Mouse (Mus musculus): Measurements from ENCODE around the gene Prkar1a. TPM values are rescaled to one million over a fixed set of nuclear protein-coding genes. Genes with fewer than 3 reads are reported as not detected.

Gene Prkar1a
- 69.4 and 141 TPM in 2 replicates for polyA plus RNA-seq (2012; ENCODE audit: insufficient read depth, low replicate concordance)

DNA sequence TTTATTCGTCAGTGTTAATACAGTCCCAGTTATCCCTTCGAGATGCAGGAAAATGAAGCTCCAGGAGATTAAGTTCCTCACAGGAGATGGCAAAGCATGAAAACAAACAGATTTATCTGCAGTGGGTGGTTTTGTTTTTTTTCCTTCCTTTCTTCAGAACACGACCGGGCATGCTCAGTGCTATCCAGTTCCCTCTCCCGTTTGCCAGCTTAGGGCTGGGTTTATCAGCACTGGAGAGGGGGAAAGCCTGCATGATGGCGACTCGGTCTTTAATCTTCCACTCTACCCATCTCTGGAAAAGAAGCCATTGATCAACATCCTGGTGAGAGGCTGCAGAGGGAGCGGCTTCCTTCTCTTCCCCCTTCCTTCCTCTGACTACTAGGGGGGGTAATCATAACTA is at the start of gene Prkar1a:
Prkar1a (plus strand) TSS at position 200 of the 400 bp plus-strand sequence.
- H3K4me1 ChIP-seq = peaks cover 43% of the 10 kb centered on the region
- H3K27me3 ChIP-seq (replicated peaks) = peaks cover 3% of the 10 kb centered on the region
- H3K9me3 ChIP-seq = no peaks in the 10 kb centered on the region
- TF ChIP-seq GATA1 (IDR thresholded peaks at IDR 0.05; ENCODE audit: borderline replicate concordance, low read length) (no peak), FLI1 (IDR thresholded peaks at IDR 0.05; ENCODE audit: low read length) (no peak)
- peak within 1 kb of the TSS; percentile 98 for H3K4me3 ChIP-seq (replicated peaks)
- H3K36me3 ChIP-seq (replicated peaks; ENCODE audit: low read length) = peaks cover 20% of the 10 kb centered on the region

DNA sequence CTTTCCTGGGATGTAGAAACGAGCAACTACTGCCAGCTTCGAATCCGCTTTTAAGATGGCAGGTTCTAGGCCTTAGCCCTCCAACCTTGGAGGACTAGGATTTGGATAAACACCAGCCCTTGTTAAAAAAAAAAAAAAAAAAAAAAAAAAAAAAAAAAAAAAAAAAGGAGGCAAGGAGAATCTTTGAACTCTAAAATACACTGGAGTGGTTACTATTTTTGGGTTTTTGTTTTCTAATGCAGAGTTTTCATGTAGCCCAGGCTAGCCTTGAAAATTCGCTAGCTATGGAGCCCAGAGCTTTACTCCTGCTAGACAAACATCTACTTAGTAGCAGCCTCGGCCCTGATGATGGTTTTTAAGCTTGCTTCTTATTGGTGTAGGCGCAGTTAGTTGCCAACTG is 41.6 kb upstream of the Prkar1a start:
- no peak overlapping the region for H3K4me3 ChIP-seq (replicated peaks)
- TF ChIP-seq FLI1 (IDR thresholded peaks at IDR 0.05; ENCODE audit: low read length) = no peak
- no peak for TF ChIP-seq GATA1 (IDR thresholded peaks at IDR 0.05; ENCODE audit: borderline replicate concordance, low read length)

DNA sequence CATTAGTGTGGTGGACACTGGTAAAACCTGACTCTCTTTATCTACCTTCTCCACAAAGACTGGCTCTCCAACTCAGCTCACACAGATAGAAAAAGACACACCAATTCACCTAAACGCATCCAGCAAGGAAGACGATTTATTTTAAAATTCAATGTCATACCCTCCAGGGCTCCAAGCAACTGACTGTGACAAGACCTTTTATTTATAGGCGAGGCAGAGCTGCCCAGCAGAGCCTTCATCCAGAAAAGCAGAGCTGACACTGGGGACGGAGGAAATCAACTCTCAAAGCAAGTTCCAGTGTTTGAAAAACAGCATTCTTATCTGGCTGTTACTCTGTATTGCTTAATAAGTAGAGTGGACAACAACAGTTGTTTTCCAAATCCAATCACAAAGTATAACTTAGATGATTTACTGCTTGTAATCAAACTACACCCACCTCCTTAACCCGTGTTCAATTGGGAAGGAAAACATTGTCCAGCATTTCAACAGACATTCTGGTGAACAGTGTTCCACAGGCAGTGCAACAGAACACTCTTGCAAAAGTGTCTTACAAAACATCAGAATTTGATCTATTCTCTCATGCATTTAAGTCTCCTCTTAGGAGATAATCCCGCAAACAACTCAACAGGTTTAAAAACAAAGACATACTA is 40.1 kb upstream of the Prkar1a start:
- peak overlapping the region; percentile 100 for H3K4me3 ChIP-seq (replicated peaks)
- H3K9me3 ChIP-seq = no peaks in the 10 kb centered on the region
- peaks cover 33% of the 10 kb centered on the region for H3K36me3 ChIP-seq (replicated peaks; ENCODE audit: low read length)
- H3K27me3 ChIP-seq (replicated peaks) = no peaks in the 10 kb centered on the region
- peaks cover 47% of the 10 kb centered on the region for H3K4me1 ChIP-seq
- TF ChIP-seq FLI1 (IDR thresholded peaks at IDR 0.05; ENCODE audit: low read length) (no peak), GATA1 (IDR thresholded peaks at IDR 0.05; ENCODE audit: borderline replicate concordance, low read length) (no peak)

More for the DNA sequence above, 41.6 kb upstream of the Prkar1a start:
- H3K36me3 ChIP-seq (replicated peaks; ENCODE audit: low read length) = peaks cover 48% of the 10 kb centered on the region
- H3K9me3 ChIP-seq = no peaks in the 10 kb centered on the region
- H3K4me1 ChIP-seq = peaks cover 32% of the 10 kb centered on the region
- H3K27me3 ChIP-seq (replicated peaks) = no peaks in the 10 kb centered on the region

DNA sequence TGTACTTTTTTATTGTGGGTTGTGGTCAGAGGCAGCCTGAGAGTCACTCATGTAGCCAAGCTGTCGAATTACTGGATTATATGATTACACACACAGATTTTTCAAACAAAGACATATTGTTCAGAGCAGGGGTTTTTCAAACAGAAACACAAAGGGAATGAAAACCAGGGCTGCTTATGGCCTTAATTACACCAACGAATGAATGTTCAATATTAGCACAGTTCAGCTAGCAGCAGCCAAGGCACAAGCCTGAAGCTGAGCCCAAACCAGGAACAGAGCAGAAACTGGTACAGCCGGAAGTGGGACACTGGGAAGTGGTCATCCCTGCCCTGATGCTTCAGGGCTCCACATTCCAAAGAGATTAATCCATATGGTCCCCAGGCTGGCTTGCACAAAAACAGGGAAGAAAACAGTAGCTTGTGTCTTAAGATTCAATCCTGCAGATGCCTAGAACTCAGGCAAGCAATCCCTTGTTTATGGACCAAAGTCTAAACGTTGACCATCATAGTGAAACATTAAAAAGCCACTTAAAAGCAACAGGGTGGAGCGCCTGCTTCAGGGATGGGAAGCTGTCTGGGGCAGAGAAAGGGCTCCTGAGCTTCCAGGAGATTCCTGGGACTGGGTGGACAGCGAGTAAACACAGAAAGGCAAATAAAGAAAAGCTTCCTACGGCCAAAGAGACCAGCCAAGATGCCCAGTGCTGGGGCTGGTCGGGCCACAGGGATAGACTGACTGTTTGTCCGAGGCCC is 39.0 kb upstream of the Prkar1a start:
- Histone ChIP-seq H3K9me3 (no peaks in the 10 kb centered on the region), H3K4me3 (replicated peaks) (peak overlapping the region; percentile 100), H3K4me1 (peaks cover 56% of the 10 kb centered on the region), H3K36me3 (replicated peaks; ENCODE audit: low read length) (peaks cover 24% of the 10 kb centered on the region), H3K27me3 (replicated peaks) (no peaks in the 10 kb centered on the region)
- TF ChIP-seq FLI1 (IDR thresholded peaks at IDR 0.05; ENCODE audit: low read length) (no peak), GATA1 (IDR thresholded peaks at IDR 0.05; ENCODE audit: borderline replicate concordance, low read length) (no peak)

DNA sequence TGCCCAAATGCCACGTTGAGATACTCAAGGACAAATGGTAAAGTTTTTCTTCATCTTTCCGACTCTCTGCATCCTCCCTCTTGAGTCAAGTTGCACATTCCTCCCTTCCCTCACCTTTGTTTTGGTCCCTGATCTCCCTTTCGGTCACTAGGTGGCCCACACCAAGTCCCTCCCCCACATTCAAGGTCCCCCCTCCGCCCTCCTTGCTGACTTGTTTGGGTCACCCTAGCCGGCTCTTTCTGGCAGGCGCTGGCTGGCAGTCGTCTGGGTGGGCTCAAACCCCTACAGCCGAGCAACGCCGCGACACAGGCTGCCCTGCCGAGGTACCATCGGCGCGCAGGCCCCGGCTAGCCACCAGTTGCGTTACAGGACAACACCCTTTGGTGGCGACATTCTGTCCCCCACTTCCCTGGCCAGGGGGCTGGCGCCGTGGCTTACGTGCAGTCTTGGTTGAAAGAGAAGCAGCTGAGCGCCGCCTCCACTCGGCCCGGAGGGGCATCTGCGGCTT is 38.4 kb upstream of the Prkar1a start:
- H3K36me3 ChIP-seq (replicated peaks; ENCODE audit: low read length) = peaks cover 18% of the 10 kb centered on the region
- no peaks in the 10 kb centered on the region for H3K27me3 ChIP-seq (replicated peaks)
- no peaks in the 10 kb centered on the region for H3K9me3 ChIP-seq
- peak overlapping the region; percentile 100 for H3K4me3 ChIP-seq (replicated peaks)
- H3K4me1 ChIP-seq = peaks cover 63% of the 10 kb centered on the region
- TF ChIP-seq FLI1 (IDR thresholded peaks at IDR 0.05; ENCODE audit: low read length) = no peak
- TF ChIP-seq GATA1 (IDR thresholded peaks at IDR 0.05; ENCODE audit: borderline replicate concordance, low read length) = no peak

DNA sequence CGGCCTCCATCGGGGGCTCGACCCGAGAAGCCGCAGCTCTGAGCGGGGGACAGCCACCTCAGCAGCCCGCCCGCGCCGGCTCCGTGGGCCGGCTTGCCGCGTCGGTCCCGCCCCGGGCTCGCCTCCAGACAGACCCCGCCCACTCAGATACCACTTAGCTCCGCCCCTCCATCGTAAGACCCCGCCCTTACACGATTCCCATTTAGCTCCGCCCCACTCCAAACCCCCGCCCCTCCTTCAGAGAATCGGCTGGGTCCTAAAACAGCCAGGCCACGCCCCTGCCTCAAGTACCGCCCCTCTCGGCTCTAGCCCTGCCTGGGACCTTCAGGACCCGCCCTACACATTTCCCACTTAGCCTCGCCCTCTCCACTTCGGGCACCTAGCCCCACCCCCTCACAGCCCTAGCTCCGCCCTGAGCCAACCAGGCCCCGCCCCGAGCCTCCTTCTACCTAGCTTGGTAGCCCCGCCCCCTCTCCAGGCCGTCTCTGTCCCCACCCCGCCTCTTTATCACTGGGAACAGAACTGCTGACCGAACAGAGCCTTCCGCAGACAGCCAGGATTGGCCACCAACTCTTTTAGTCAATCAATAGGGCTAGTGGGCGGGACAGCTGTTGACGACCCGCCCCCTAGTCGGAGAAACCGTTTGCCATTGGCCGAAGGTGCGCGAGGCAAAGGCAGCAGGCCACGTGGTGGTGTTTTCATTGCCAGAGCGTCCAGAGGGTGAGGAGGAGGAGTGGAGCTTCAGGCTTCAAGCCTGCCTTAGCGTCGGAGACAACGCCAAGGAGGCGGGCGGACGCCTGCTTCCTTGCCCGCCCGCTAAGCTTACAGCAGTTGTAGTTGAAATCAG is 37.7 kb upstream of the Prkar1a start, which contains the start of gene Wipi1:
Wipi1 (minus strand) TSS at position 665 of the 847 bp plus-strand sequence.
- peaks cover 70% of the 10 kb centered on the region for H3K4me1 ChIP-seq
- H3K9me3 ChIP-seq = no peaks in the 10 kb centered on the region
- no peaks in the 10 kb centered on the region for H3K27me3 ChIP-seq (replicated peaks)
- peak within 1 kb of the TSS; percentile 100 for H3K4me3 ChIP-seq (replicated peaks)
- TF ChIP-seq FLI1 (IDR thresholded peaks at IDR 0.05; ENCODE audit: low read length) (no peak), GATA1 (IDR thresholded peaks at IDR 0.05; ENCODE audit: borderline replicate concordance, low read length) (no peak)
- H3K36me3 ChIP-seq (replicated peaks; ENCODE audit: low read length) = peaks cover 11% of the 10 kb centered on the region

DNA sequence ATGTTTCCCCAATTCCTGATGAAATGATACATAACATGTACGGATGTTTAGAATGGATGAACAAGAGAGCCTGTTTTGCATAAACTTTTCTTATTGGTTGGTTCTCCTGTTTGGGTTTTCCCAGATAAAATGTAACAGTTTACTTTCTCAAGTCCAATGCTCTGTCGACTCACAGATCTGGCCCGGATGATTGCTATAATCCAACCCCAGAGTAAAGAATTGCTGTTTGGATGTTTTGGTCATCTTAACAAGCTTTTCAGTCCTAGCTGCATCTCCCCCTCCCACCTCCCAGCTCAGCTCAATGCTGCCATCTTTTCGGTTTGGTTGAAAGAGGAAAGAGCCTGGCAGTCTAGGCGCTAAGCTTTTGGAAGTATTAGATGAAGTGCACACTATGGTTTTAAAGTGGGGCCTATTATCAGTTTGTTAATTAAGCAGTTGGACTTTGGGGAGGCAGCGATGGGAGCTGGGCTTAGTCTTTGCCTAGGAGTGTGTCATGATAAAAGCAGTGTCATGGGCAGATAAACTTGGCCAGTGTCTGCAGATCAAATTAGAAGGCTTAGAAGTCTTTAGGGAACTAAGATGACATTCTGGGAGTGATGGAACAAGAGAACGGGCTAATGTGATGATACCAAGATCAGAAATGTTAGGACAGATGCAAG is 36.2 kb upstream of the Prkar1a start:
- TF ChIP-seq FLI1 (IDR thresholded peaks at IDR 0.05; ENCODE audit: low read length) = no peak
- TF ChIP-seq GATA1 (IDR thresholded peaks at IDR 0.05; ENCODE audit: borderline replicate concordance, low read length) = no peak
- no peaks in the 10 kb centered on the region for H3K27me3 ChIP-seq (replicated peaks)
- no peaks in the 10 kb centered on the region for H3K9me3 ChIP-seq
- peaks cover 80% of the 10 kb centered on the region for H3K4me1 ChIP-seq
- peaks cover 2% of the 10 kb centered on the region for H3K36me3 ChIP-seq (replicated peaks; ENCODE audit: low read length)
- peak overlapping the region; percentile 100 for H3K4me3 ChIP-seq (replicated peaks)

DNA sequence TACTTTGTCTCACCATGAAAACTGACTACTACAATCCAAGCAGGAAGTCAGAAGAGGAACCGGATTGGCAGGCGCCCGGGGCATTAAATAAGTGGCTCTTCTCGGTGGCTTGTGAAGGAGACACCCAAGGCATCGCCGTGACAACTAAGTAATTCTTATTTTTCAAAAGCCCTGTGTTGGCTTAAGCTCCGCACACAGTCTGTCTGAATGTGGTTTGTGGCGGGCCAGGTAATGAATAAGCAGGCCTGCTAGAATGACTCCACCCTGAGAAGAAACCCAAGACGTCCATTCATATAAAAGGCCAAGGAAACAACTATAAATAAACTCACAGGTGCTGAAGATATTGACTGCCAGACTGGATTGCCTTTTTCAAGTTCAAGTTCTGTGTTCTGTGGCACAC is 33.9 kb upstream of the Prkar1a start:
- no peaks in the 10 kb centered on the region for H3K9me3 ChIP-seq
- no peaks in the 10 kb centered on the region for H3K36me3 ChIP-seq (replicated peaks; ENCODE audit: low read length)
- H3K4me3 ChIP-seq (replicated peaks) = no peak overlapping the region
- H3K27me3 ChIP-seq (replicated peaks) = no peaks in the 10 kb centered on the region
- TF ChIP-seq FLI1 (IDR thresholded peaks at IDR 0.05; ENCODE audit: low read length) = no peak
- peaks cover 82% of the 10 kb centered on the region for H3K4me1 ChIP-seq

DNA sequence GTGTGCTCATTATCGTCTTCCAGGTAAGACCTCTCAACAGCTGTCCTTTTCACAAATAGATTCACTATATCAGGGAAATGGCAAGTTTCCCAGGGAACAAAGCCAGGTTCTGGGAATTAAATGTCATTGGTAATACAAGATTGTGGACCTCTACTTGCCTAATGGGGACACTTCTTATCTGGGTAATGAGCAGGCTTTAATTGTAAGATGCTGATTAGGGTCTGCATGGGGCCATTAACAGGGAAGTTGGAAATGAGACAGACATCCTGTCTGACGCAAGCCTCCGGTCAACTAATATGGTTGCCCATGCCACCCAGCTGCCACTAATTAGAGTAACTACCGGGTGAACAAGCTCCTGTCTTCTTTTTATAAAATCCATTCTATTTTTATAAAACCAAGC is 32.9 kb upstream of the Prkar1a start:
- Histone ChIP-seq H3K9me3 (no peaks in the 10 kb centered on the region), H3K27me3 (replicated peaks) (no peaks in the 10 kb centered on the region), H3K4me1 (peaks cover 91% of the 10 kb centered on the region), H3K36me3 (replicated peaks; ENCODE audit: low read length) (no peaks in the 10 kb centered on the region), H3K4me3 (replicated peaks) (peak overlapping the region; percentile 25)
- TF ChIP-seq FLI1 (IDR thresholded peaks at IDR 0.05; ENCODE audit: low read length) (no peak), GATA1 (IDR thresholded peaks at IDR 0.05; ENCODE audit: borderline replicate concordance, low read length) (no peak)

All from megakaryocyte, embryonic 14.5 days (primary cell).